Mouse (Mus musculus): ENCODE results near the gene Ints3. TPM values are rescaled to one million over a fixed set of nuclear protein-coding genes. Genes with fewer than 3 reads are reported as not detected.

Ints3 gene
- polyA plus RNA-seq (2014; fragmentation: Nextera tagmentation; extraction: Ambion mirVana): 32.2 and 36.0 TPM in 2 replicates

- DNase-seq (ENCODE audit: low spot score) (peak; percentile 99), ATAC-seq (ENCODE audit: low FRiP score) (peak; percentile 99)
- H3K27ac ChIP-seq: peak within 1 kb of the TSS; percentile 97
- H3K27me3 ChIP-seq (ENCODE audit: control insufficient read depth, insufficient read depth, low read length): no peaks in the 10 kb centered on the region
- peaks cover 19% of the 10 kb centered on the region for H3K4me1 ChIP-seq (replicated peaks; ENCODE audit: control insufficient read depth, insufficient read depth, low read length)
- H3K4me2 ChIP-seq (replicated peaks): peak within 1 kb of the TSS; percentile 87
- no peaks in the 10 kb centered on the region for H3K9me3 ChIP-seq (ENCODE audit: control insufficient read depth, low read length)
- H3K9ac ChIP-seq: peak within 1 kb of the TSS; percentile 90
- 0 out of 2 replicates have a peak, but pooled peaks cover 4% of the 10 kb centered on the region for H3K36me3 ChIP-seq (replicated peaks; ENCODE audit: control insufficient read depth, insufficient read depth)
- H3K4me3 ChIP-seq (replicated peaks; ENCODE audit: low read length): peak within 1 kb of the TSS; percentile 70
- under 1% methylated on average over 52 of the region's 52 CpGs for WGBS
Observed at GRCm38 (mm10) chr3:90433381-90434020, at the start of gene Ints3. Gene Ints3 (minus strand): TSS chr3:90433622.

- peak within 1 kb of the TSS; percentile 85 for H3K9ac ChIP-seq
- peaks cover 38% of the 10 kb centered on the region for H3K36me3 ChIP-seq (replicated peaks; ENCODE audit: control insufficient read depth, insufficient read depth)
- WGBS: under 1% methylated on average over 45 of the region's 45 CpGs
- H3K9me3 ChIP-seq (ENCODE audit: control insufficient read depth, low read length): no peaks in the 10 kb centered on the region
- DNase-seq (ENCODE audit: low spot score) (peak; percentile 100), ATAC-seq (ENCODE audit: low FRiP score) (peak; percentile 99)
- H3K4me2 ChIP-seq (replicated peaks): peak within 1 kb of the TSS; percentile 78
- no peaks in the 10 kb centered on the region for H3K27me3 ChIP-seq (ENCODE audit: control insufficient read depth, insufficient read depth, low read length)
- peak within 1 kb of the TSS; percentile 90 for H3K27ac ChIP-seq
- peaks cover 12% of the 10 kb centered on the region for H3K4me1 ChIP-seq (replicated peaks; ENCODE audit: control insufficient read depth, insufficient read depth, low read length)
- H3K4me3 ChIP-seq (replicated peaks; ENCODE audit: low read length): peak within 1 kb of the TSS; percentile 66
Observed at GRCm38 (mm10) chr3:90475831-90476611, 42.6 kb upstream of the Ints3 start, which contains the start of gene Ilf2. Gene Ilf2 (plus strand): TSS chr3:90476126.

GRCm38 (mm10) chr3:90475151-90475830, 41.9 kb upstream of the Ints3 start:
- H3K36me3 ChIP-seq (replicated peaks; ENCODE audit: control insufficient read depth, insufficient read depth): peaks cover 31% of the 10 kb centered on the region
- peaks cover 12% of the 10 kb centered on the region for H3K4me1 ChIP-seq (replicated peaks; ENCODE audit: control insufficient read depth, insufficient read depth, low read length)
- no peaks in the 10 kb centered on the region for H3K27me3 ChIP-seq (ENCODE audit: control insufficient read depth, insufficient read depth, low read length)
- H3K4me3 ChIP-seq (replicated peaks; ENCODE audit: low read length): peak overlapping the region; percentile 29
- ATAC-seq (ENCODE audit: low FRiP score): peak; percentile 36
- no peaks in the 10 kb centered on the region for H3K9me3 ChIP-seq (ENCODE audit: control insufficient read depth, low read length)
- no peak overlapping the region for H3K9ac ChIP-seq
- peak overlapping the region; percentile 43 for H3K4me2 ChIP-seq (replicated peaks)
- DNase-seq (ENCODE audit: low spot score): no peak
- no peak overlapping the region for H3K27ac ChIP-seq
- WGBS: 44% methylated on average over 15 of the region's 16 CpGs

GRCm38 (mm10) chr3:90472213-90472612, 38.8 kb upstream of the Ints3 start:
- no peak overlapping the region for H3K27ac ChIP-seq
- H3K36me3 ChIP-seq (replicated peaks; ENCODE audit: control insufficient read depth, insufficient read depth): no peaks in the 10 kb centered on the region
- no peak overlapping the region for H3K9ac ChIP-seq
- peaks cover 5% of the 10 kb centered on the region for H3K4me1 ChIP-seq (replicated peaks; ENCODE audit: control insufficient read depth, insufficient read depth, low read length)
- WGBS: 40% methylated on average over 3 of the region's 3 CpGs
- no peaks in the 10 kb centered on the region for H3K9me3 ChIP-seq (ENCODE audit: control insufficient read depth, low read length)
- H3K27me3 ChIP-seq (ENCODE audit: control insufficient read depth, insufficient read depth, low read length): no peaks in the 10 kb centered on the region
- no peak overlapping the region for H3K4me3 ChIP-seq (replicated peaks; ENCODE audit: low read length)
- ATAC-seq (ENCODE audit: low FRiP score) (no peak), DNase-seq (ENCODE audit: low spot score) (no peak)
- H3K4me2 ChIP-seq (replicated peaks): no peak overlapping the region

- Histone ChIP-seq H3K4me2 (replicated peaks) (no peak overlapping the region), H3K27ac (no peak overlapping the region), H3K4me3 (replicated peaks; ENCODE audit: low read length) (no peak overlapping the region), H3K9ac (no peak overlapping the region), H3K9me3 (ENCODE audit: control insufficient read depth, low read length) (no peaks in the 10 kb centered on the region), H3K36me3 (replicated peaks; ENCODE audit: control insufficient read depth, insufficient read depth) (no peaks in the 10 kb centered on the region), H3K27me3 (ENCODE audit: control insufficient read depth, insufficient read depth, low read length) (peaks cover 34% of the 10 kb centered on the region), H3K4me1 (replicated peaks; ENCODE audit: control insufficient read depth, insufficient read depth, low read length) (peaks cover 3% of the 10 kb centered on the region; the same call in 1 of the 2 replicates)
- WGBS: 94% methylated on average over 10 of the region's 10 CpGs
- DNase-seq (ENCODE audit: low spot score) (no peak), ATAC-seq (ENCODE audit: low FRiP score) (no peak)
Observed at GRCm38 (mm10) chr3:90467618-90468300, 34.3 kb upstream of the Ints3 start.

GRCm38 (mm10) chr3:90466311-90466766, 32.9 kb upstream of the Ints3 start:
- ATAC-seq (ENCODE audit: low FRiP score): peak; percentile 51; the same call in 1 of the 2 replicates
- Histone ChIP-seq H3K27ac (no peak overlapping the region), H3K4me1 (replicated peaks; ENCODE audit: control insufficient read depth, insufficient read depth, low read length) (peaks cover 3% of the 10 kb centered on the region; the same call in 1 of the 2 replicates), H3K4me2 (replicated peaks) (peak overlapping the region; percentile 93), H3K4me3 (replicated peaks; ENCODE audit: low read length) (peak overlapping the region; percentile 56), H3K9me3 (ENCODE audit: control insufficient read depth, low read length) (no peaks in the 10 kb centered on the region), H3K36me3 (replicated peaks; ENCODE audit: control insufficient read depth, insufficient read depth) (no peaks in the 10 kb centered on the region), H3K9ac (peak overlapping the region; percentile 58; the same call in 1 of the 2 replicates), H3K27me3 (ENCODE audit: control insufficient read depth, insufficient read depth, low read length) (peaks cover 40% of the 10 kb centered on the region)
- DNase-seq (ENCODE audit: low spot score): peak; percentile 80
- 0% methylated on average over 15 of the region's 15 CpGs for WGBS

- Histone ChIP-seq H3K4me2 (replicated peaks) (peak within 1 kb of the TSS; percentile 93), H3K27me3 (ENCODE audit: control insufficient read depth, insufficient read depth, low read length) (peaks cover 40% of the 10 kb centered on the region), H3K9ac (peak within 1 kb of the TSS; percentile 58), H3K27ac (no peak within 1 kb of the TSS), H3K9me3 (ENCODE audit: control insufficient read depth, low read length) (no peaks in the 10 kb centered on the region), H3K4me3 (replicated peaks; ENCODE audit: low read length) (peak within 1 kb of the TSS; percentile 56), H3K36me3 (replicated peaks; ENCODE audit: control insufficient read depth, insufficient read depth) (no peaks in the 10 kb centered on the region), H3K4me1 (replicated peaks; ENCODE audit: control insufficient read depth, insufficient read depth, low read length) (peaks cover 3% of the 10 kb centered on the region; the same call in 1 of the 2 replicates)
- ATAC-seq (ENCODE audit: low FRiP score): peak; percentile 56; the same call in 1 of the 2 replicates
- DNase-seq (ENCODE audit: low spot score): no peak
- 0% methylated on average over 34 of the region's 49 CpGs for WGBS
Observed at GRCm38 (mm10) chr3:90465686-90466310, 32.4 kb upstream of the Ints3 start, which contains the start of gene Npr1. Gene Npr1 (minus strand): TSS chr3:90465866.

- Histone ChIP-seq H3K36me3 (replicated peaks; ENCODE audit: control insufficient read depth, insufficient read depth) (no peaks in the 10 kb centered on the region), H3K27ac (no peak overlapping the region), H3K4me1 (replicated peaks; ENCODE audit: control insufficient read depth, insufficient read depth, low read length) (peaks cover 3% of the 10 kb centered on the region; the same call in 1 of the 2 replicates), H3K9ac (peak overlapping the region; percentile 58), H3K27me3 (ENCODE audit: control insufficient read depth, insufficient read depth, low read length) (peaks cover 40% of the 10 kb centered on the region), H3K4me3 (replicated peaks; ENCODE audit: low read length) (peak overlapping the region; percentile 56), H3K4me2 (replicated peaks) (peak overlapping the region; percentile 93), H3K9me3 (ENCODE audit: control insufficient read depth, low read length) (no peaks in the 10 kb centered on the region)
- WGBS: 2% methylated on average over 75 of the region's 75 CpGs
- no peak for DNase-seq (ENCODE audit: low spot score)
- peak; percentile 38; the same call in 1 of the 2 replicates for ATAC-seq (ENCODE audit: low FRiP score)
Observed at GRCm38 (mm10) chr3:90465081-90465685, 31.8 kb upstream of the Ints3 start.
